Mouse (Mus musculus) telencephalon, adult 2 months (tissue): ENCODE measurements around the gene Sprr1b.
"Not testable (repeated sequence)": the region's sequence is repeated elsewhere in the genome, so short reads cannot be mapped to it uniquely, and the experiment has no call there.

Source experiments
- DNase-seq: peaks from one replicate; pipeline ENCODE4 v3.0.0-alpha.2; 2011; ENCODE audit warnings: low read depth, low spot score

The Sprr1b gene

DNA sequence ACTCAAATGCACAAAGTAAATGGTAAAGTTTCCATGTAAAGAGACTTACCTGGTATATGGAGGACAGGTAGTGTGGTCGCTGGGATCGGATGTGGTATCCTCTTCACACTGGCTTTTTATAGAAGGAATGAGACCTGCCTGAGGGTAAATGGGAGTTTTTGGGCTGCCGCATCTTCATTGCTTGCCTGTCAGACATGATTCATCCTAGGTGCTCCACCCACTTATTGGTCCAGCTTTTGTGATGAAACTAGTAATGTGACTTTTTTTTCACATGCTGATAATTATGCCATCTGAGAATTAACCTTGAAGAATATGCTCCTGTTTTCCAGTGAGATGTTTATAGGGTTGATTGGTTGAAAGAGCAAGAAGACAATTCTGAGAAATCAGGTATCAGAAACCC, at the start of gene Sprr1b:
Sprr1b (minus strand) TSS at position 101 of the 400 bp plus-strand sequence.
- no peak for DNase-seq

DNA sequence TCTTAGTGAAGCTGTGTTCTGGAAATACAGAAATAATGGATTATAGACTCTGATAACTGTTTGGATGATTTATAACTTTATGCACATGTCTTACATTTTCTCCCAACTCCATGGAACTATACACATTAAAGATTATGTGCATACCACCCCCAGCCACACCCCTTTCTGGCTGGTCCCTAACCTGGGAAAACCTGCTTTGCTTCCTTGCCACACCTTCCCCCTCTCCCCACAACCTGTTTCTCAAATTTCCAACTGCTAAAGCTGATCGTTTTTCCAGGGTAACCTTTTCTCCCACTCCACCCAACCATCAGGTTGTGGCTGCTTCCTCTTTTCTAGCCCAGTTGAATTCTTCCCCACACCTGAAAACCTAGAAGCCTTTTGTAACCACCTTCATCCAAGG, 47.7 kb upstream of the Sprr1b start:
- DNase-seq = no peak

DNA sequence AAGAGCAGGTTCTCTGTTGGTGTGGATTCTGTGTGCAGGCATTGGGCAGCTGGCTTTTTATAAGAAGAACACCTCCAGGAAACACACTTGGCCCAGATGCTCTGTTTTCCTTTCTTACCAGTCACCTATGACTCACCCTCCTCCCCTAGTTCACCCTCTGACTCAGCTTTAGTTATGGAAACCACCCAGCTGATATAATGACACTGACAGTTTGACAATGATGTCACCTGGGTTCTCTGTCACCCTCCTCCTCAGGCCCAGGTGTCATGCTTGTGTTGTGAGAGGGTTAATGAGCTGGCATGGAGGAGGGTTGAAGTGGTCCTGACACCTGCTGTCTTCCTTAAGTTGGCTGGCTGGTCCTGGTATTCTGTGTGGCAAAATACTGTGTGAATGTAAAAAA, 47.3 kb upstream of the Sprr1b start, which contains the start of gene Sprr1a:
Sprr1a (minus strand) TSS at position 33 of the 400 bp plus-strand sequence.
- no peak for DNase-seq

DNA sequence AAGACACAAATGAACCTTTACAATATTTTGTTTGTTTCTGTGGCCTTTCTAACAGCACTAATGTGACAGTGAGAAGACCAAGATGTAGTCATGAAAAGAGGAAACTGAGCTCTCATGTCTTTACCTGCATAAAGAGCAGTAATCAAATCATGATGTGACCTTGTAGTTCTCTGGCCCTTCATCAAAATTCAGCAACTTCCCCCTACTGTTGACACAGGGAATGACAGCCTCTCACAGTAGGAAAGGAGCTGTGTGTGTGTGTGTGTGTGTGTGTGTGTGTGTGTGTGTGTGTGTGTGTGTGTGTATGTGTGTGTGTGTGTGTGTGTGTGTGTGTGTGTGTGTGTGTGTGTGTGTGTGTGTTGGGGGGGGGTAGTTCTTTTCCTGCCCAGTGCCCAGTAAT, 42.7 kb upstream of the Sprr1b start:
- not testable (repeated sequence) for DNase-seq

DNA sequence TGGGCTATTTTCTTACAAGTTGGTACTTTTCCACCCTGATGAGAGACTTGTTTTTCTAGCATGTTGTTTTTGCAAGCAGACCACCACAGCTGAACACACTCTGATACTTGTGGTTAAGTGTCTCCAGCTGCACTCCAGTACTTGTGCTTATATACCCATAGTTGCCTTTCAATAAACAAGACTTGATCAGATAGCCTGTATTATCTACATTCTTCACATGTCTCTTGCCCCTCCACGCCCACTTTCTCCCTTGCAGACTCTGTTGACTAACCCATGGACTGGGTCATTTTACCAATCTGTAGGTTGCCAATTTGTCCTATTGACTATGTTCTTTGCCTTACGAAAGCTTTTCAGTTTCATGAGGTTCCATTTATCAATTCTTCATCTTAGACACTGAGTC, 31.5 kb upstream of the Sprr1b start:
- DNase-seq = no peak

DNA sequence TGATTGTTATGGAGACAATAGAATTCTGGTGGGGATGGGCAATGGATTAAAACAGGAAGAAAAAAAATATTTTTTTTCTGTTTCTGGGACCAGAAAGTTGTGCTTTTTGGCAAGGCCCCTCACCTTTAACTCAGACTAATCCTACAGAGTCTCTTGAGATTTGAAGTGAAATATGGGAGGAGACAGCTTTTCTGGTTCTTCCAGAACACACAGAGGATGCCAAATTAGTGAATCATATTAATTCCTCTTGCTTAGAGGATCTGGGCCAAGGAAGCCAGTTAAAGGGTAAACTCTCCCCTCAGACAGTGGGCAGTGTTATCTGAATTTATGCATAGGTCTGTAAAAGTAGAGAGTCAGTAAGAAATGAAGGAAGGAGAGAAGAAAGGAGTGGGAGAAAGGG, 28.8 kb upstream of the Sprr1b start:
- DNase-seq = no peak

DNA sequence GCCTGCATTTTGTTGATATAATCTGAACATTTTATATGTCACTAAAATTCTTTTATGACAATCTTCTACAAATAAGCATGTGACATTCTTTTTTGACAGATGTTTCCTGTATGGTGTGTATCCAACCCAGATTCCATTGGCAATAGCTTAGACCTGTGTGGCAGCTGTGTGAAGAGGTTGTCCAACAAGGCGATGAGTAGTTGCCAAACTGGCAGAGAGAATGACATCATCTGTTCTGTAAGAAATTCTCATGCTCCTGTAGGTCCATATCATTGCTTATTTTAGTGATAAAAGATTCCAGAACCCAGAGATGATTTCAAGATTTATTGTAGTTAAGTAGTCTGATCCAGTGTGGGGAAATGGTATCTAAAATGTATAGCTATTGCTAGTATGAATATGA, 28.0 kb upstream of the Sprr1b start:
- DNase-seq = no peak

DNA sequence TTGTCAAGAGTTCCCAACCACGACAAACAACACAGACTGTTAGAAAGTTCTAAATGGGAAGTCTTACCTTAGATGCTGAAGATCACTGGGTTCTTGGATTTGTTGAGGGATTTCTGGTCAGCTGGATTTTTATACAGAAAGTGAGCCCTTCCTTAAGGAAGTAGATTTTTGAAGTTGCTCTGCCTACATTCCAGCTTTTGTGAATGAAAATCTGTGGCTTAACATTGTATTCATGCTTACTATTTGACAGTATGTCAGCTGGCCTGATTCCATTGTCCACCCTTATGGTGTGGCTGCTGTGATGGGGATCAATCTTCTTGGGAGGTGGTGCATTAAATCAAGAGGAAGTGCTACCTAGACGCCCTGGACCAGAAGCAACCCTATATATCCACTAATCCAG, 20.0 kb upstream of the Sprr1b start, which contains the start of gene Sprr3:
Sprr3 (minus strand) TSS at position 101 of the 400 bp plus-strand sequence.
- DNase-seq = no peak

DNA sequence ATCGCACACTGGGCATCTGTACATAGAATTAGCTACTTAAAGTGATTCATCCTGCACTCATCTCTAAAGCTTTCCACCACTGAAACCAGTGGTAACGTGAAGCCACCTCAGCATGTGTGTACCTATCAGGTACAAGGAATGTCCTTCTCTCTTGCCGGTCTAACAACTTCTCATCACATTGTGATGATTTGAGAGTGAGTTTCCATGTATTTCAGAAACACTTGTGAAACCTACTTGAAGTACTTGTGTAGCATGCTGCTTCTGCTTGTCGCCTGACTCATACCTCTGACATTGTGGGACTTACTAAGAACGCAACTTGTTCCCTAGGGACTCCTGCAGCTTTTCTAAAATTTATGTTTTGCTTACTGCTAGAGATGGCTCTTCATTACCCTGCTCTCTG, 16.6 kb upstream of the Sprr1b start:
- DNase-seq = no peak

DNA sequence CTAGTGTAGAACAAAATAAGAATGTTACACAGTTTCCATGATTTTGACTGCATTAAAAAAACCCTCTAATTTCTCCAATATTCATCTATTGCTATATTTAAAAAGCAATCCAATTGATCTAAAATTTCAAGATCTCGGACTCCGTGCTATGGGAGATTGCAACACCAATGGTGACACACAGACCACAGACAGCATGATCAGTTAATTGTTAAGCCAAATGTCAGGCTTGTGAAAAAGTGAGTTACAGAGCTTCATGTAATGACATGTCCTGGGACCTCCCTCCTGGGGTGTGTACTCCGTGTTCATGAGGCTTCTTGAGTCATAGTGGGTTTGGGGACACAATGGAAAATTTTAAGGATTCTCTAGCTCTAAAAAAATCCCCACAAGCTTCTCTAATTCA, 1.6 kb upstream of the Sprr1b start:
- DNase-seq = no peak

DNA sequence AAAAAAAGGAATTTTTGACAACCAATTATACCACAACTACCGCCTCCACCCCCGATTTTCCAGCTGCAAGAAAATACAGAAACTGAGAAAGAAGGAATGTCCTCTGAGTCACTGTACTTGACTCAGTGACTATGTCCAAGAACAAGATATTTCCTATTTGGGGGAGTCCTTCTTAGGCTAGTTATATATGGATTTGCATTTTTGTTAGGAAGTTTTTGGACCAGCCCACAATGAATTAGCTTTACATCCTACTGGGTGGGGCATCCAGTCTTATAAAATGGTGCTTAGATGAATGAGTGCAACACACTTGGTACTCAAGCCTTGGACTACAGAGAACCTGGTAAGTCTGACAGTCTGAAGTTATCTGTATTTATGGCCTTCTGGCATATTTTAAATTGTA, 6.3 kb downstream of the Sprr1b start, which contains the start of gene Sprr2k:
Sprr2k (plus strand) TSS at position 301 of the 400 bp plus-strand sequence.
- DNase-seq = no peak

DNA sequence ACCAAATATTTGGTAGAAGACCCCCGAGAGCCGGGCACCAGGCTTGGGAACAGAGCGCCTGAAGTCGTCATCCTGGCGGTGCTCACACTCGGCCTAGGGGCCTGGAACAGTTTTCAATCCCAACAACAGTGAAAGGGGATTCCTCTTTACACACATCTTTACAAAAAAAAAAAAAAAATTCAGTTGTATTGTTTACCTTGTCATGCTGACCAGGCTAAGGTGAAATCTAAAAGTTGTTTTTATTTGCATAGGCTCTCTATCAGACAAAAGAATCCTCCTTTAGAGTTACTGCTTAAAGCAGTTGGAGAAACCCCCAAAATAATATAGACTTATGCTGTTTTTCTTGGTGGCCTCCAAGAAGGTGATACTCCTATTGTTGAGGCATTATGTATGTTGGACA, 9.3 kb downstream of the Sprr1b start, which contains the start of gene Gm9774:
Gm9774 (minus strand) TSS at position 101 of the 400 bp plus-strand sequence.
- DNase-seq = no peak

DNA sequence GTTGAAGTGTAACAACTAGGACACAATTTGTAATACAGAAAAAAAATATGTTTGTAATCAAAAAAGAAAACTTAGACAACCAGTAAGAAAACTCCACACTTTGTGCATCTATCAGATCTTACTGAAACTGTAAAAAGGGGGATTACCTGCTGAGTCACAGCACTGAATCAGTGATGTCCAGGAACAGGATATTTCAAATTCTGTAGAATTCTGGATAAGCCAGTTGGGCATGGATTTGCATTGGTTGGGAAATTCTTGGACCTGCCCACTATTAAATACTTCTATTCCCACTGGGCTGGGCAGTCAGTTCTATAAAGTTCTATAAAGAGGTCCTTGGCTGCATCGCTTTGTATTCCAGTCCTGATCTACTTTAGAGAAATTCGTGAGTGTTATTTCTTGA, 20.8 kb downstream of the Sprr1b start, which contains the start of gene Sprr2j-ps:
Sprr2j-ps (plus strand) TSS at position 301 of the 400 bp plus-strand sequence.
- no peak for DNase-seq

DNA sequence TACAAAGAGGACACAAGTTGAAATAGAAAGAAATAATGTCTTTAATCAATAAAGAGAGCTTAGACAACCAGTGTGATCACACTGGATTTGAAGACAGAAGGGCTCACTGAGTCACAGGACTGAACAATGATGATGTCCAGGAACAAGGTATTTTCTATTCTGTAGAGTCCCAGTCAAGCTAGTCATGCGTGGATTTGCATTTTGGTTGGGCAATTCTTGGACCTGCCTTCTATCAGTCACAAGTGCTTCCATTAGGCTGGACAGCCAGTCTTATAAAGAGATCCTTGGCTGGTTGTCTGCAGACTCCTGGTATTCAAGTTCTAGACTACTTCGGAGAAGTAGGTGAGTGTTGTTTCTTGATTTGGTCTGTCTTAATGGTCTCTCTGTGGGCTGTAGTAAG, 30.9 kb downstream of the Sprr1b start, which contains the start of gene Sprr2i:
Sprr2i (plus strand) TSS at position 301 of the 400 bp plus-strand sequence.
- DNase-seq = no peak

DNA sequence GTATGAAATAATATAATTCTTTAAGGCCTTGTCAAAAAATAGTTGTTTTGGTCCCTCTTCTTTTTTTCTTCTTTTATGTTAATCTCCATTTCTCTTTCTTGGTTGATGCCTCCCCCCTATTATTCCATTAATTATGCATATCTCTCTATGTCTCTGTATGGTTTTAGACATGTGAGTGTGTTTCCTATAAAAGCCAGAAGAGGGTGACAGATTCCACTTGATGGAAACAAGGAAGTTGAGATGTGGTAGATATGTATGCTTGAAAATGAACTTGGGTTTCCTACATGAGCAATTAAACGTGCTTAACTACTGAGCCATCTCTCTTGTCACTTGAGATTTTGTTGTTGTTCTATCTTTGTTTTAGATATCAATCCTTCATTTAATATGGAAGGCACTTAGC, 44.3 kb downstream of the Sprr1b start:
- DNase-seq = no peak
